Mouse (Mus musculus): ENCODE results near the gene Ebf1. TPM values are rescaled to one million over a fixed set of nuclear protein-coding genes. Genes with fewer than 3 reads are reported as not detected.

The Ebf1 gene
- polyA plus RNA-seq, 1 experiment = not detected

DNA sequence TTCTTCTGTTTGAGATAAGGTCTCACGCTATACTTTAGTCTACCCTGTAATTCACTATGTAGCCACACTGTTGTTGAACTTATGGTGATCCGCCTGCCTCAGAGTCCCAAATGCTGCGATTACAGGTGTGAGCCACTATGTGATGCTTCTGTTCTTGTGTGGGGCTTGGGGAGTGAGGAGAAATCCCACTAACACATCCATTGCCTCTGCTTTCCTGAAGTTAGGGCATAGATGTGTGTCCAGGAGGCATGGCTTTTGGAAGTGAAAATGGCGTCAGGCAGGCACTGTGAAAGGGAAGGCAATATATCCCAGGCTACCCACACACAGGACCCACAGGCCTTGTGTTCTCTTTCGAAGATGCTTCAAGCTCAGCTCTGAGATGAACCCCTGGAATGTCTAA is 86.8 kb downstream of the Ebf1 start:
- no peak for TF ChIP-seq GATA1 (IDR thresholded peaks at IDR 0.05; ENCODE audit: low read length)

DNA sequence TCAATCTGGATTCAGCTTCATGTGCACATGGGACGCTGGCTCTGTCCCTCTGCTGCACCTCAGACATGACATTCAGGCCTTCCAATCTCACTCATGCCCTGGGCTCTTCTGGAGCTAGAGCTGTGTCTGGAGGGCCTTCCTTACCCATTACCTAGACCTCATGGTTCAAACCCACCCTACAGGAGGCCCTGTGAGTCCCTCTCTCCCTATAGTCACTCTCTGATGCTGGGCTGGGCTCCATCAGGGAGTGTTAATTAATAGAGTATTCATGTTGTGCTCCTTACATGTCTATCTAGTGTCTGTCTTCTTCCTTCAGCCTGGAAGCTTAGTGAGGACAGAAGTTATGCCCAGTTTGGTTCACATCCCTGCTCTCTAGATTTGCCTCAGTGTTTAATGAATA is 88.7 kb downstream of the Ebf1 start:
- TF ChIP-seq GATA1 (IDR thresholded peaks at IDR 0.05; ENCODE audit: low read length) = no peak

DNA sequence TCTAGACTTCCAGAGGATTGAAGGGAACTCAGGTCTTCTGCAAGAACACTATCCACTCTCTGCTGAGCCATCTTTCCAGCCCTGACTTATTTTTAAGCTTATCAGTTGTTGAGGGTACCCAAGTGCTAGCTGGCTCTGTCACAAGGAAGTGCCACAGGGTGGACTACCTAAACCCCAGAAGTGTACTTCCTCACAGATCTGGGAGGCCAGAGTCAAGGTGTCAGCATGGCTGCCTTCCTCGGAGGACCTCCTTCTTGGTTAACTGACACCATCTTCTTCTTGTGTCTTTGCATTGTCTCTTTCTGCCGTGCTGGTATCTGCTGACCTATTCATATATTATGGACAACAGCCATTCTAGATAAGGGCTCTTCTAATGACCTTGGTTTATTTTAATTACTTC is 89.3 kb downstream of the Ebf1 start:
- TF ChIP-seq GATA1 (IDR thresholded peaks at IDR 0.05; ENCODE audit: low read length) = no peak

DNA sequence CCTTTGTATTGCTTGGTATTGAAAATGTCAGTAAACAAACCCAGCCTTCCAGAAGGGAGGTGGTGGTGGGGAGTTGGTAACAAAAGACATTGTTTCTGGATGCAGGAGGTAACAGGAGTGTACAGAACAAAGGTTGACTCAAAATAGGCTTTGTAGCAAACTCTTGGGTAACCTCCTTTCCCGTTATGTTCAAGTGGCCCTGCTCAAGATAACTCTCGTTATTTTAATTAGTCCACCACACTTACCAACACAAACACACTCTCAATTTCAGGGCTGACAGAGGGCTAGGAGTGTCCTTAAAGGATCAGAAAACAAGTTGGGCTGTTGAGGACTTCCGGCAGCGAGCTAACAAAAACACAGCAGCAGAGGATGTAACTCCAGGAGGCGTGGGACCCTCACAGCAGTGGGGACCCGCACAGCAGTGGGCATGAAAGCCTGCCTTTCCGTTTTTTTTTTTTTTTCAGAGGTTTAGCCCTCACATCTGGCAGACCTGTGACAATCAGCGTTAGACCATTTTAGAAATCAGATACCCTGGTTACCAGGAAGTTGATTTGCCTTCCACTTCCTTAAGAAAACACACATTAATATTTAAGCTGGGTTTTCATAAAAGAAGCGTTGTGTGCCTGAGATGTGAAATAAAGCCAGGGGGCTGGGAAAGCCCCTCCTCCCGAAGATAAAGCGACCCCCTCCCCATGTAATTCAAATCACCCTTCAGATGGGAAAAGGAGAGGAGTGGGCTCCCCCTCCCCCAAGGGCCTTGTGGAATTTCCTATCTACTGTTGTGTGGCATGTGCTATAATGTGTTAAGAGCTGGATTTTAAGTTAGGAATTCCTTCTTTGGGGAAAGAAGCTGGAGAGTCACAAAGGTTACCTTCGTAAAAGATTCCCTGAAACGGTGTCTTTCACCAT is 90.5 kb downstream of the Ebf1 start:
- no peak for TF ChIP-seq GATA1 (IDR thresholded peaks at IDR 0.05; ENCODE audit: low read length)

DNA sequence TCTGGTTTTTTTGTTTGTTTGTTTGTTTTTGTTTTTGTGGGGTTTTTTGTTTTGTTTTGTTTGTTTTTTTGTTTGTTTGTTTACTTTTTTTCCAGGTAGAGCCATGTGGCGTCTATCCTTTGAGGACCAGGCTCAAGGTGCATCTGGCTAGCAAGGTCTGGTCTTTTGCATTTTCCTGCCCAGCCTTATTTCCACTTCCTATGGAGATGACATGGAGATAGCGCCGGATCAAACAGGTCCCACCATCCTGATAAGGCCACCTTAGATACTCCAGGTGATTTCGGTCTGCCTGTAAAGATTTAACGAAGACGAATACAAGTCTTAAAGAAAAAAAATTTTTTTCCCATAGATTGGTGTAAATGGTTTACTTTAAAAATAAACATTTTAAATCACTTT is 91.2 kb downstream of the Ebf1 start:
- no peak for TF ChIP-seq GATA1 (IDR thresholded peaks at IDR 0.05; ENCODE audit: low read length)

DNA sequence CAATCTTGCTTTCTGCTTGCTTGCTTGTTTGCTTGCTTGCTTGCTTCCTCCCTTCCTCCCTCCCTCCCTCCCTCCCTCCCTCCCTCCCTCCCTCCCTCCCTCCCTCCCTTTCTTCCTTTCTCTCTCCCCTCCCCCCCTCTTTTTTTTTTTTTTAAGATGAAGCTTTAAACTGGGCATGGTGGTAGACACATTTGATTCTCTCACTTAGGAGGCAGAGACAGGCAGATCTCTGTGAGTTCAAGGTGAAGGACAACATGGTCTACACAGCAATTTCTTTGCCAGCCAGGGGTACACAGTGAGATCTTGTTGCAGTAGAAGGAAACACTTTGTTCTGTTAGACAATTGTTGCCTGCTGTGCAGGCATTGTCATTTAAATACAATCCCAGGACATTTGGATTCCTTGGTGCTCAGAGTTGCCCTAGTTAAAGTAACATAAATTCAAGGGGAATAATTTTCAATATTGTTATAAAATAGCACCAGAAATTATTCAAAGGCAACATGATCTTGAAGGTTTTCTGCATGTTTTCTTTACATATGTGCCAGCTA is 92.0 kb downstream of the Ebf1 start:
- no peak for TF ChIP-seq GATA1 (IDR thresholded peaks at IDR 0.05; ENCODE audit: low read length)

DNA sequence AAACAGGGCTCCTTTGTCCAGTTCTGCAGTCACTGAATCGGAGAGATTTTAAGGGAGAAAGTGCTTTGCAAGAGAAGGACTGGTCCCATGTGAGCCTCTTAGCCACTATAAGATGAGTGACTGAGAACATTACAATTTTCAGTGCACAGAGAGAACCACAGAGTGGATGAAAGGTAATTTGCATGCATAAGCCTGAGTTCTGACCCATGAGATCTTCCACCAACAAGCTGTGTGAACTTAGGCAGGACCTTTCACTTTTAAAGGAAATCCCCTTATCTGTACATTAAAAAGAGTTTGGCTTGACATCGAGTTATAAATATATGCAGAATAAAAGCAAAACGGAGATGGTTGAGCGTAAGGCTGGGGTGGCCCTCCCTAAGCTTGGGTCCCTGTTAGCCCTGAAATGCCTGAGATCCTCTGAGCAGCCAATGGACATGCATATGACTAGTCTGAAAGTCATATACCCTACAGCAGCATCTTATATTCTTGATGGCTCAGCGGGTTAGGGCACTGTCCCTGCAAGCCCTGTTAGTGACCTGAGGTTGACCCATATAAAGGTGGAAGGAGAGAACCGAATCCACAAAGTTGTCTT is 92.8 kb downstream of the Ebf1 start:
- TF ChIP-seq GATA1 (IDR thresholded peaks at IDR 0.05; ENCODE audit: low read length) = no peak

DNA sequence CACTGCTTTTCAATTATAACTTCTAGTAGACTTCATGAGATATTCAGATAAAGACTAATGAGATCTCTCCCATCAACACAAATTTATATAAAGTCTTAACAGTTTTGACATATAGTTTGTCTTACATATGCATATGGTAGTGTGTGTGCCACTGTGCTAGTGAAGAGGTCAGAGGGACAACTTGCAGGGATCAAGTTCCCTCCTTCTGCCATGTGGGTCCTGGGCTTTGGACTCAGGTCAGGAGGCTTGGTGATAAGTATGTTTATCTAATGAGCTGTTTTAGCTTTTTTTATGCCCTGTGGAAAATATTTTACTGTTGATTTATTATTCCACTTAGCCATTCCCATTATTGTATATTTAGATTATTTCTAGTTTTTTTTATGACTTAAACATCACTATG is 93.7 kb downstream of the Ebf1 start:
- TF ChIP-seq GATA1 (IDR thresholded peaks at IDR 0.05; ENCODE audit: low read length) = no peak

DNA sequence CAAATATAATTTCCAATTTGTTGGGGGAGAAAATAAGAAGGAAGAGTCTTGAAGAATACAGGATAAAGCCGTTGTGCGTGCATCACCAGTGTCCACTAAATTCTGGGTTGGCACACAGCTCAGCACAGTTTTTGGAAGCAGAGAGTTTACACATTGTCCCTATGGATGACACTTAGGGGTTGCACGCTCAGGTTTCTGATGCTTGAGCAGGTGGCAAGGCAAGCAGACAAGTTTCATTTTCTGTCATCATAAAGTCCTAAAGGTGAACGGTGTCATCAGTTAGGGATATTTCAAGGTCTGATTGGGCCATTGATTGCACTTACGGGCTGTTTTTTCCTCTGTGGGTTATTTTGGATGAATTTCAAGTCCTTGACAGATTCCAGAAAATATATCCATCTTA is 97.1 kb downstream of the Ebf1 start:
- TF ChIP-seq GATA1 (IDR thresholded peaks at IDR 0.05; ENCODE audit: low read length) = no peak

DNA sequence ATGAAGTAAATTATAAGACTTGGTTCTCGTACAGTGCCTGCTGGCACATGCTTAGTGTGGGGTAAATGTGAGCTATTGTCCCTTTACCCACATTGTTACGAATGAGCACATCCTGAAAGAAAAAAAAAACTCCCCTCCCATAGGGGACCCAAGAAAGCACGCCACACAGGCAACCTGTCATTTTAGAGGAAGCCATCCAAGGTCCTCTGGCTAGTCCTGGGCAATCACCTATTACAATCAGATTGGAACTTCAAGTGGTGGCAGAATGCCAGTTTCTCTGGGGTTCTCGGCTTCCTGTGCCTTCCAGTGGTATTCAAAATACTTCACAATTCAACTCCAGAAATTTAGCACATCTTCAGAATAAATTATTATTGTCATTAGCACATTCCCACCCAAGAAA is 98.7 kb downstream of the Ebf1 start:
- no peak for TF ChIP-seq GATA1 (IDR thresholded peaks at IDR 0.05; ENCODE audit: low read length)

DNA sequence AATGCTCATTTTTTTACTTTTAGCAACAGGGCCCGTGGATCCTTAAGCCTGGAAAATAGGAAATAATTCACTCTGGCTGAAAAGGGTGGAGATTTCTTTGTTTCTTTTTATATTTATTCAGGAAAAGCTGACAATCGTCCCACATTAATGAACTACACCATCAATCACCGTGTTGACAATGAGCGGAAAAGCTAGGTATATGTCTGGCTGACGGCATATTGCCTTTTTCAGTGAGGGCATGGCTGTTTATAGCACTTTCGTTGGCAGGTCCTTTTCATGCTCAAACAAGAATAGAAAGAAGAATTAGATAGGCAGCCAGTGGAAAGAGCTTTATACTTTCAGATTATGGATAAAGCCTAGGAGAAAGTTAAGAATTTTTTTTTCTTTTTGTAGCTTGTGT is 99.8 kb downstream of the Ebf1 start:
- no peak for TF ChIP-seq GATA1 (IDR thresholded peaks at IDR 0.05; ENCODE audit: low read length)

DNA sequence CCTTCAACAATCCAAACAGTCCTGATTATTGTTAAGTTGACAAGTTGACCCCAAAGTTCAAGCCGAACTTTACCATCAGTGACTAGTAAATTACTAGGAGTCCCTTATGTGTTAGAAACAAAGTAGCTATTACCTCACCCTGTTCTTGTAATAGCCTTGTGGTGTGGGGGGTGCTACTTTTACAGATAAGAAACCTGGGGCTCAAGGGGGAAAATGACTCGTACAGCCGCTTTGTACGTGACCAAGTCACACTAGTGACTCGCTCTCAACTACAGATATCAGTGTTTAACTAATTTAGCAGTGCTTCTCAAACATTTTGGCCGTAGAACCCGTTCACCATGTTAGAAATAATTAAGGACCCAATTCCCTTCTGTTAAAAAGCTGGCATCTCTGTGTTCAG is 100.5 kb downstream of the Ebf1 start:
- TF ChIP-seq GATA1 (IDR thresholded peaks at IDR 0.05; ENCODE audit: low read length) = no peak

DNA sequence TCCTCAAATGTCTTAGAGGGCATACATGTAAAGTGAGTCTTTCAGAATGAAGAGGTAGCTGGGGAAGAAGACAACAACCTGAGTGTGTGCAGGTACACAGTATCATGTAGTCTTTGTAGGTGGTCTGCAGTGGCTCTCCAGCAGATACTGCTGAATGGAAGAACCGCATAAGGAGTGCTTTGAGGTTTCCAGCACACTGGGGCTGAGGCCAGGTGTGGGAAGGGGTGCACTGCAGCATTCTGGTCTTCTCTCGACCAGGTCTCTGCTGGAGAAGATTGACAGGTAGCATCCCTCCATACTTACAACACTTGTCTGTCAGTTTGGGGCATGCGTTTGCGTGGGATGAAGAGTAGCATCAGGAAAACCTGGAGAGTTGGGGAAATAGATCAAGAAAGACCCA is 104.9 kb downstream of the Ebf1 start:
- no peak for TF ChIP-seq GATA1 (IDR thresholded peaks at IDR 0.05; ENCODE audit: low read length)

DNA sequence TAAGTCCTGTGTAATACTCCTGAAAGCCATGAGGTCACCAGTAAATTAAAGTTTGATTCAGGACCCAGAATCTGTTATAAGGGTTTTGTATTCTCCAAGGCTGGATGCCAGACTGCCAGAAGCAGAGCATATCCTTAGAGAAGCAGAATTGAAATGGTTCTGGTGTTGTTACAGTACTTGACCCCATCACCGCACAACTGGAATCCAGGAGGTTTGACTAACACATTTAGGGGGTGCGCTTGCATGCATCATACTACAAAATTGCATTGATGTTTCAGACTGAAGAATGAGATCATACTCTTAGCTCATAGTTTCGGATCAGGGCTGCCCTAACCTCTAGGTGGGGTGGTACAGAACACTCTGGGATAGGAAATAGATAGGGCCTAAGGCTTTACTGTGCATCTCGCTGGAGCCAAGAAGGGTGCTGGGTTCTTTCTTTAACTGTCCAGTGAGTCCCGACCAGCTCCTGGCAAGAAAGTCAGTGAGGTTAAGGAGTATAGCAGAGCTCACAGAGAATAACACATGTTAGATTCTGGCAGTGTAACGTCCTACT is 106.9 kb downstream of the Ebf1 start:
- TF ChIP-seq GATA1 (IDR thresholded peaks at IDR 0.05; ENCODE audit: low read length) = no peak

DNA sequence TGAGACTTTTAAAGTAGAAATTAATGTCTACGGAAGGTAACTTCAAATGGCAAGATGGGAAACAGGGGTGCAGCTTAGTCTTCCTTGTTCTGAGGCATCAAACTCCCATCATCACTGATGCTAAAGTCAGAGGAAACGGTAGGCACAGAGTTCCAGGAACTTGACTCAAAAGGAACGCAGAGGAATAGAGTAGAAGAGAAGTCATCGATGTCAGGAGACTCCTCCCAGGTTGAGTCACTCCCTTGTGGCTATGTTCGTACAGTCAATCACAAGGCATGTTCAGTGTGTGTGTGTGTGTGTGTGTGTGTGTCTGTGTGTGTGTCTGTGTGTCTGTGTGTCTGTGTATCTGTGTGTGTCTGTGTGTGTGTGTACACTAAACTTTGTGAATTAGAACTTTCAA is 108.6 kb downstream of the Ebf1 start:
- no peak for TF ChIP-seq GATA1 (IDR thresholded peaks at IDR 0.05; ENCODE audit: low read length)

DNA sequence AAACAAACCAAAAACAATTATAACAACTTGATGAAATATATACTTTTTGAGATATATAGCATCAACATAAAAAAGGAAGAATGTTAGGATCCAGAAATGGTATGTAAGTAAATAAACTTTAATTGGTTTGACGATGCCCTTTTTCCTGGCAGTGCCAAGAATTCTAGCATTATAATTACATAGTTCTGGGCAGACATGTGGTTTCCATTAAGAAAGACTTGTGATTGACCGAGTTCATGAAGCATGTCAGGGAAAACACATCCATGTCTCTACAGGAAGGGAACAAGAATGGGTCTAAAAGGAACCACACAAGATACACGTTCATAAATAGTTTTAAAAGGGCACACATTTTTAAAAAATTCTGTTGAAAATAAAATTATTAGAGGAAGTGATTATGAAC is 110.3 kb downstream of the Ebf1 start:
- TF ChIP-seq GATA1 (IDR thresholded peaks at IDR 0.05; ENCODE audit: low read length) = no peak

DNA sequence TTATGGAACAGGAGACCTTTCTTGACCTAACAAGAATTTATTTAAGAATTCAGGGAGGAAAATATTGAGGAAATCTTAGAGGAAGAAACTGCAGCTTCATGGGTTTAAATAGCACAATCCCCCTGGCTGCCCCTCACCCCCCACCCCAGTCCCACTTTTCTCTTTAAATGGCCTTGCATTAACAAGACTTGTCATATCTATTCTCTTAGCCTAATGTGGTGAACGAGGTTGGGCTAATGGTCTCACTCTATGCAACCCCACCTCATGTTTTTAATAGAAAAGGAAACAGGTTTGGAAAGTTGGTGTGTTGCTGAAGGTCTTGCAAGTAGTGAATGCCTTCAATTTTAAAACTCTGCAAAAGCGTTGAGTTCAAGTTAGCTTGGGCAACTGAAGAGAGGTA is 110.7 kb downstream of the Ebf1 start:
- TF ChIP-seq GATA1 (IDR thresholded peaks at IDR 0.05; ENCODE audit: low read length) = no peak
